Mouse (Mus musculus) skeletal muscle tissue, adult 2 months (tissue): Measurements from ENCODE around the gene Cpsf2.
"Not testable (repeated sequence)": the region's sequence is repeated elsewhere in the genome, so short reads cannot be mapped to it uniquely, and the experiment has no call there.

Source experiments
- DNase-seq: peaks from one replicate; pipeline ENCODE4 v3.0.0-alpha.2; 2012; ENCODE audit warnings: low read depth, low spot score

Gene Cpsf2

DNA sequence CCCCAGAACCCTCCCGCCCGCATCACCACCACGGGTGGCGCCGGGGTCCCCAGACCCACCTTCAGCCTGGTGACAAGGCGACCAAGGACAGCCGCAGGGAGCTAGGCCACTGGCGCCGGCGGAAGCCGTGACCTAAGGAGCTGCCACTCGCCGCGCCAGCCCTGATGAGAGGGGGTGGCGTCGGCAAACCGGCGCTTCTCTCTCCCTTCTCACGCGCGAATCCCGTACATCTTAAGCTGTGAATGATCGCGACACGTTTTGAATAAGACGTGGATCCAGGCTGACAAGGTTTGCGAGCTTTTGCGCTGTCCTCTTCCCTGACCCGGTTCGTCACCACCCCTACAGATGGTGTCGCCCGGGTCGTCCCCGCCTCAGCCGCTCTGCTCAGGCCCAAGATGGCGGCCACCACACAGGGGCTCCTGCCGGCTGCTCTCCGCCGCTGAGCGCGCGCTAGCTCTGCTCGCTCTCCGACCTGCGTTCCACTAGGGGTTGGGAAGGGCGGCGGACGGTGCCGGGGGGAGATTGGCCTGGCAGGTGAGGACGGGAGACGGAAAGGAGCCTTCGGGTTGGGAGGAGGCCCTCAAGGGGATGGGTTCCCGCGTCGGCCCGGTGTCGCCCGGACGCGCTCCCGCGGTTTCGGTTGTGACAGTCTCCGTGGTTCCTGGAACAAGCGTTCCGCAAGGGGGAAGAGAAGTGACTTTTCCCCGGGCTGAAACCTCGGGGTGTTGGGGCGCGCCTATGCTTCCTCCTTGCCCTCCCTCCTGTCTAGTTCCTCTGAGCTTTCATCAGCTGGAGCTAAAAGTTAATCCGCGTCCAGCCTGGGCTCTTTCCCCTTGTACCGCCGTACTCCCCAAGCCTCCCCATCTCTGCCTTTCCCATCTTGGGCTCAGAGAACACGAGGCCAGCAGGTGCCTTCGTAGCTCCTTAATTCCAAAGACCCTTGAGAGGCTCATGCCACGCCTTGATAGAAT, at the start of gene Cpsf2:
Gene Cpsf2 (plus strand): TSS at position 388 of the 971 bp plus-strand sequence.
- peak; percentile 59 for DNase-seq

- no peak for DNase-seq
These were observed 47.4 kb upstream of the Cpsf2 start for GRCm38 (mm10) chr12:101928423-101928822.

GRCm38 (mm10) chr12:101935223-101935622, 40.6 kb upstream of the Cpsf2 start:
- DNase-seq, result no peak

GRCm38 (mm10) chr12:101937572-101937971, 38.2 kb upstream of the Cpsf2 start:
- DNase-seq, result no peak

DNA sequence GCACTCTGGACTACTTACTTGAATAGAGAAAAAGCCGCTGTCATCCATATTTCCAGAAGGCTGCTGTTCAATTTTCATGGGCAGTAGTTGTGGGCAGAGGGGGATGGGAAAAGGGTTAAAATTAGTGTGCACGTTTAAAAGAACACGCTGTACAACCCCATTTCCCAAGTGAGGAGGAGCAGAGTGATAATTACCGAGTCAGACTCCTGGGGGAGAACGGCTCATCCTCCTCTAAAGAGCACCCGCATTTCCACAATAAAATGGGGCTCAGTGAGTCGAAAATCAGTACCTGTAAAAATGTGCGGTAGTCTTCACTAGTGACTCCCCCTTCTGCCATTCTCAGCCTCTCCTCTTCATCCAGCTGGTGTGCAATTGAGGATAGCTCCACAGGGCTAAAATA, 27.8 kb upstream of the Cpsf2 start:
- no peak for DNase-seq

DNA sequence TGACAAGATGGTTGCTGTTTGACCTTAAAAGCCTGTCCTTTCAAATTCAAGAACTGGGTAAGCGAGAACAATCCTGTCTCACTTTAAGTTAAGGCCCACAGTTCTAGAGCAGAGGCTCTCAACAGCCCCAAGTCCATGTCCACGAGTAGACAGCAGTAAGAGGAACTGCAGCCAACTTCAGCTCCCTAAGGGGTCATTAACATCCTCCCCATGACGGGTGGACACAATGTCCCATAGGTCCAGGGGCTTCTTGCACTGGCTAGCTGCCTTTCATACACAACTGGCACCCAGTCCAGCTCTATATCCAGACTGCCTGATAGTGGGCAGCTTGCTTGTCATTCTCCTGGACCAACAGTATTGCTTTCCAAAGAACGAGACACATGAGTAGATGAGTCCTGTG, 27.0 kb upstream of the Cpsf2 start:
- no peak for DNase-seq

DNA sequence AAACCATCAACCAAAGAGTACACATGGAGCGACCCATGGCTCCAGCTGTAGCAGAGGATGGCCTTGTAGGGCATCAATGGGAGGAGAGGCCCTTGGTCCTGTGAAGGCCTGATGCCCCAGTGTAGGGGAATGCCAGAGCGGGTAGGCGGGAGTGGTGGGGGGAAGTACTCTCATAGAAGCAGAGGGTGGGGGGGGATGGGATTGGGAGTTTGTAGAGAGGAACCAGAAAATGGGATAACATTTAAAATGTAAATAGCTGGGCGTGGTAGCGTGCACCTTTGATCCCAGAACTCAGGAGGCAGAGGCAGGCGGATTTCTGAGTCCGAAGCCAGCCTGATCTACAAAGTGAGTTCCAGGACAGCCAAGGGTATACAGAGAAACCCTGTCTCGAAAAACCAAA, 20.0 kb upstream of the Cpsf2 start:
- not testable (repeated sequence) for DNase-seq

DNA sequence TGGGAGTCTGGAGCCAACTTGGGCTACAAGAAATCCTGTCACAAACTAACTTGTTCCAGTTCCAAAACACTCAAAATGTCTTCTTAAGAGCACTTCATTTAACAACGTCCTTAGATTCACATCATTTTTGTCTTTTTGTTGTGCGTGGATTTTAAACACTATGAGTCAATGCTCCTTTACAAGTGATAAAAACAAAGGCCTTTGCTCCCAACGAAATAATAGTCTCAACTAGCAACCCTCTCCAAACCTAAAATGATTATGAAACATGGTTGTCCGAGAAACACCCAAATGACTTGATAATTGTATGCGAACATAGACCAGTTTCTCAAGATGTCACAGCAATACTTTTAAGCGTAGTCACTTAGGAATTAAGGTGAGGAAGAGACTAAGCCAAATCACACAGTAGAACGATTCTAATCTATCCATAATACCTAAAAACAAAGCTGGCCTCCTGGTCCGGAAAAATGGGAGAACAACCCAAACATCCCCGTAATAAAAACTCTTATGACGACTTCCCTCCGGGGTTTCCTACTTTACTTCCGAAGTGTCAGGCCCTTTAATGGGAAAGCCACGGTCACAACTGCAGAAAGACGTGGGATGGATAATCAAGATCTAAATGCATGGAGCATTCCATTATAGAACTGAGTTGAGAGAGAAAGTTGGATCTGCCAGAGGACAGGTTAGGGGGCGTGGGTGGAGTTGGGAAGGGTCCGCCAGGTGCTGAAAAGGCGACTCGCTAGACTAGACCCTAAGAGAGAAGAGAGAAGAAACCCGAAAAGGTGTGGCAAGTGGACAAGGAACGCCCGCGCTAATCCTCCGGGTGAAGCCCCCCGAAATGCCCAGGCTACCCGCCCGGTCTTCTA, 18.5 kb upstream of the Cpsf2 start:
- no peak for DNase-seq

- peak; percentile 96 for DNase-seq
These were observed 17.7 kb upstream of the Cpsf2 start, which contains the start of gene Atxn3 for GRCm38 (mm10) chr12:101957942-101958544. Gene Atxn3 (minus strand): TSS chr12:101958246.

GRCm38 (mm10) chr12:101958556-101958955, 17.2 kb upstream of the Cpsf2 start:
- DNase-seq, result no peak

GRCm38 (mm10) chr12:101958960-101959780, 16.6 kb upstream of the Cpsf2 start:
- not testable (repeated sequence) for DNase-seq

GRCm38 (mm10) chr12:101971311-101971710, 4.5 kb upstream of the Cpsf2 start:
- DNase-seq, result no peak

DNA sequence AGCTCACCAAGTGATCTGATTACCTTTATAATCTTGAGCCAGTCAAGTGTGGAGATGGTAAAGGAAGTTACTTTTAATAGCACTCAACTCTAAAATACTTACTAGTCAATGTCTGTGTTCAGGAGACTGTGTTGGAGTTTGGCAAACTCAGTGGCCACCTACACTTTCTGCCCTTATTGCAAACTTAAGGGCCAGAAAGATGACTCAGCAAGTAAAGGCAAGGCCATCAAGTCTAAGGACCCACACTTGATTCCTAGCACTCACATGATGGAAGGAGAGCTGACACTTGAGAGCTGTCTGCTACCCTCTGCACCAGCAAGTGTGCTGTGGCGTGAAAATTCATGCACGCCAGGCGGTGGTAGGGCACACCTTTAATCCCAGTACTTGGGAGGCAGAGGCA, 3.6 kb upstream of the Cpsf2 start:
- no peak for DNase-seq

- DNase-seq, result no peak
These were observed 1.2 kb upstream of the Cpsf2 start for GRCm38 (mm10) chr12:101974571-101974970.

GRCm38 (mm10) chr12:101975167-101975600, 604 bp upstream of the Cpsf2 start:
- no peak for DNase-seq

- no peak for DNase-seq
These were observed 1.0 kb downstream of the Cpsf2 start for GRCm38 (mm10) chr12:101976651-101977403.

DNA sequence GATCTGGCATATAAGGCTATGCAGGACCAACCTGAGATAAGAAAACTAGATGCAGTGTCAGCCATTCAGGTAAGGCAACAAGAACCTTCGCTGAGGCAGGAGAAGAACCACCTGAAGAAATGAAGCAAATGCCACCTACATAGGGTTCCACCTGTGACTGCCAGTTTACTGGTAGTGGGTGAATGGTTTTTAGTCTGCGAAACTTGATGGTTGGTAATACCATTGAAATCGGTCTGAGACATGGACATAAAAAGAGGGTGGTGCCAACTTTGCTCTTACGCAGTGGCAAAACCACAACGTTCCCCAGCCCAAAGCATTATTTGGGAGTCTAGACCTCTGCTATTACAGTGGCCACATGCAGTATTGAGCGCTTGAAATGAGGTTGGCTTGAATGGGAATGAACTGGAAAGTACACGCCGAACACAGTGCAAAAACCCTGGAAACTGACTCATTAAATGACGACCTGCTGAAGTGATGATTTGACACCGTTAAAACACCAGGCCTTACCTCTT, 1.7 kb downstream of the Cpsf2 start:
- DNase-seq, result no peak

GRCm38 (mm10) chr12:101978162-101978561, 2.4 kb downstream of the Cpsf2 start:
- no peak for DNase-seq

- no peak for DNase-seq
These were observed 2.8 kb downstream of the Cpsf2 start for GRCm38 (mm10) chr12:101978588-101978987.

DNA sequence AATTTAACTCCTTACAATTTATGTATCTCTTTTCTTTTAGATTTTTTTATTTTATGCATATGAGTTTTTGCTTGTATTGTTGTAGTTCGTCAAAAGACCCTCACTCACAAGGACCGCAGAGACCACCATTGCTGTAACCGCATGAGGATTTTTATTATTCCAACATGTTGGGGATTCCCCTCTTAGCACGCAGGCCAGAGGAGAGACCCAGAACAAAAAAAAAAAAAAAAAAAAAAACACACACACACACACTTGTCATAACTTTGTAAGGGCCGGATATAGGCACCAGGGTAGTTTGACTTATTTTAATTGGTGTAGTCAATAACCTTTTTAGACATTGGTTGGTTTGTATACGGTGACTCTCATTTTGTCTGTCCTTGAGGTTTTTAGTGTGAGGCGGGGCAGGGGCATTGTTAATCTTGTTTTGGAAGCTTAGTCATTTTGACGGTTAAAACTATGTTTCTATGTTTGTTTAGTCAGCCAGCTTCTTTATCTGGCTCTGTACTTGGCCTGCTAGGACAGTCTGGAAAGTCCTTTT, 3.5 kb downstream of the Cpsf2 start:
- no peak for DNase-seq
